Mouse (Mus musculus) CH12F3 (cell line): ENCODE measurements around the gene Otulinl.

ENCODE experiments used
- in situ Hi-C: fragments of 300-500 bp; cut with MboI; formaldehyde crosslinking; loops from 2 replicates; pipeline ENCODE4 v1.14.3; 2020; ENCODE audit warnings: low sequenced_read_pairs

Gene Otulinl

DNA sequence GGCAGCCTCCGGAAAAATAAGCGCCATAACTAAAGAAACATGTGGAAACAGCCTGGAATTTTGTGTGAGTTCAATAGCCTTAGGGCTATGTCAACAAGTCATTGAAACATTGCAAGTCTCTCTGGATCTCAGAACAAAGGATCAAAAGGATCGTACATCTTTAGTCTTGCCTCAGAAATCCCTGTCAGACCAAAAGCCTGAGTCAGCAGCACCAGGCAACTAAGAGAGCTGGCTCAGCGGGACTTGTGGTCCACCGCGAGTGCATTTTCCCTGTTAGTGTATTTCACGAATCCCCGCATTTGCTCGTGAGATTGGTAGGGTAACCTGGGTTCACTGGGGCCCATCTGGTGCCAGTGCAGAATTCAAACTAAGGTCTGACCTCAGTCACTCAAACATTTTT, 1.2 kb upstream of the Otulinl start:
- in situ Hi-C loops, result no loop called here

DNA sequence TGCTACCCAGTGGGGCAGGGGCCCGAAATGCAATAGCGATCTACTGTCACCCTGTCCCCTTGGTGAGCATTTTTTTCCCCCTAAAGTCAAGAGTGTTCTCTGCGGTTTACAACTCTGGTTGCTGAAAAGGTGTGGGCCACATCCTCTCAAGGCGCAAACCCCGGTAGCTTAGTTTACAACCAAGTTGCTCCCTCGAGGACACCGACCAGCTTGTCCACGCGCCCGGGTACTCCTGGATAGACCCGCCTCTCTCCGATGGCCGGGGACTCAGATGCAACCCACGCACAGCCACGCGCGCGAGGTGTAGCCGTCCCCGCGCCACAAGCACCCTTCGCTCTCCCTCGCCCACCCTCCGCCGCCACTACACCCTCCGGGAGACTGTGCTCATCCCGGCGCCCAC, 382 bp downstream of the Otulinl start:
- in situ Hi-C loops, result no loop called here

GRCm38 (mm10) chr15:27678511-27678910, 2.9 kb downstream of the Otulinl start:
- in situ Hi-C loops, result no loop called here

DNA sequence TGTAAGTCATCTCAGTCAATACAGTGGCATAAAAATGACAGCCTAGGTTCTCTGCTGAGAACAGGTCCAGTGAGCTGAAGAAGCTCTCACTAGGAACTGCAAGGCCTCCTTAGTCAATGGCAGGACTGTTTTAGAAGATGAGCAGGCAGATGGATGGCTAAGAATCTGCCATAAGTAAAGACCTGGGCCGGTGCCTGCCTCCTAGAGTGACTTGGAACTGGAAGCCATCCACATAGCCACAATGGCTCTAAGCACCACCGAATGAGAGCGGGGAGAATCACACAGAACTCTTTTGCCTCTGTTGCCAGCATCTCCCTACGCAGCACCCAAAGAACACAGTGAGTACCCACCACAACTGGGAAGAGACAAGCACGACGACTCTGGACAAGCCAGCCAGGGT, 3.6 kb downstream of the Otulinl start:
- in situ Hi-C loops, result no loop called here

- in situ Hi-C loops, result no loop called here
These were observed 5.2 kb downstream of the Otulinl start for GRCm38 (mm10) chr15:27676211-27676610.

GRCm38 (mm10) chr15:27675122-27675521, 6.3 kb downstream of the Otulinl start:
- in situ Hi-C loops, result no loop called here

DNA sequence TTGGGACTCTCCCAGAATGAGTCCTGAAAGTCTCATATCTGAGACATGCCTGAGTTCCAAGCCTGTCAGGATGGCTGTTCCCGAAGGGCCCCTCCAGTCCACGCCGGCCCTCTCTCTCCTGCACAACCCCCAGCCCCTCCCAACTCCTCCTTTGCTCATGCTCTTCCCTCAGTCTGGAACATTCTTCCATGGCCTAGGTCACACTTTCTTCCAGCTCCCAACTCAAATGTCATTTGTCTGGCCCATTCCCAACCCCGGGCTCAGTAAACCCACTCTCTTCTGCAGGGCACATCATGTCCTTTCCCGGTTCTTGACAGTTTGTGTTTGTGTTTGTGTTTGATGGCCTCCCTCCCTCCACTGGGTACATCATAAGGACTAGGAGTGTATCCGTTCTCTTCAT, 7.3 kb downstream of the Otulinl start:
- in situ Hi-C loops, result no loop called here

DNA sequence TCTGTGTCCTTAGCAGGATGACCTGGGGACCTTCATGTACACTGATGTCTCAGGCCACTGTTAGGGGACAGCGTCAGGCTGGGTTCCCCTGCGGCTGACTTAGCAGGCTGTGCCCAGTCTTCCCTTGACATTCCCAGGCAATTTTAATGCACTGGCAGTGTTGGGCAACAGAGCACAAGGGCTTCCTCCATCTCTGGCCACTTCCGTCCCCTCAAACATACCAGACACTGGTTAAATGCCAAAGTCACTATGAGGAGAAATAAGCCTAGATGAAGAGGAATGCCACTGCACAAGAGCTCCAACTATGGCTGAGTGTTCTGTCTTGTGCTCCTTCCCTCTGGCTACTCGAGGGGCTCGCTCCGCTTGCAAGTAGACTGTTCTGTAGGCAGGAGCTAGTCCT, 8.2 kb downstream of the Otulinl start:
- in situ Hi-C loops, result no loop called here

- in situ Hi-C loops, result no loop called here
These were observed 9.1 kb downstream of the Otulinl start for GRCm38 (mm10) chr15:27672259-27672658.

GRCm38 (mm10) chr15:27671612-27672245, 9.7 kb downstream of the Otulinl start:
- in situ Hi-C loops, result no loop called here

DNA sequence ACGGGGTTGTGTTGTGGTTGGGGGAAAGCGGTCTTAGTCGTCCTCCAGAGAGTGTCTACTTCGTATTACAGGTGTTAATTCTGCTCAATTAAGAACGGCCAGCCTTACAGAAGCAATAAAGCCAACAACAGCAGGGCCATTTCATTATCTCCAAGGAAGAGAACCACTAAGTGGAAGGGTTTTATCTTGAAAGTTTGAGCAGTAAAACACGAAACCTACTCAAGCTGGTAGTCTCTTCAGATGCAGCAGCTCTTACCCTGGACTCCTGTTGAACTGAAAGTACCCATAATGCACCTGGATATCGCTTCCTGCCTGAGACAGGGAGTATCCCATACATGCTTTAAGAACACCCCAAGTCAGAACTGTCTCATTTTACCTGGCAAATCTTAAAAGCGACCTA, 10.7 kb downstream of the Otulinl start:
- in situ Hi-C loops, result no loop called here

GRCm38 (mm10) chr15:27669931-27670411, 11.4 kb downstream of the Otulinl start:
- in situ Hi-C loops, result no loop called here

DNA sequence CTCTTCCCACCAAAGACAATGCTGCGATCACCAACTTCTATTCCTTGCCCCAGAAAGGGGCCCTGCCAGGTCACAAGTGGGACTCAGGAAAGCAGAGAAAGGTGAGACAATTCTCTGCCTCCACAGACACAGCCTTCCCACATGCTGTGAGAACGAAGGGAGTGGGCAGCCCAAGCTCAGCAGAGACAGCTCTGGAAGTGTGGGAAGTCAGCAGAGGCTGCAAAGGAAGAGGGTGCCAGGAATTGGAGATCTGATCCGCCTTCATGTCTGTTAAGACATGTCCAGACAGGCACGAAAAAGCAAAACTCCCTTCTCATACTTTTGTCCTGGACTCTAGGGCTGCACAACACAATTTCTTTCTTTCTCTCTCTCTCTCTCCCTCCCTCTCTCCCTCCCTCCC, 12.1 kb downstream of the Otulinl start:
- in situ Hi-C loops, result no loop called here

- in situ Hi-C loops, result no loop called here
These were observed 12.8 kb downstream of the Otulinl start for GRCm38 (mm10) chr15:27668557-27668956.

DNA sequence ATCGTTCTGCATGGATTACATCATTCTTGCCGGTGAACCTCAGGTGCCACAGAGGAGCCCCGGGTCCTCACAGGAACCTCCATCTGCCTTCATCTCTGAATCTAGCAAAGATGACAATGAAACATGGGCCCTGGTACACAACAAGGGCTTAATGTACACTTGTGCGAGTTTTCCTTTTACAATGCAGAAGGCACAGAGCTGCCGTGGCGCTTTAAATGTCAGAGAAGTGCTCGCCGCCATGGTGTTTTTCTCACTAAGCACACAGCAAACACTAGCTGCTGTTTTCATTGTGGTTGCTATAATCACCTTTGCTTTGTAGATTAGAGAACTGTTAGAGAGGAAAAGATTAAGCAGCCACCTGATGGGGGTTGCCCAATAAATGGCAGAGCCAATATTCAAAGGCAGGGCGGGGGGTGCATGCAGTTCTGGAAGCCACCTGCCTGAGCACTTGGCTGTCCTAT, 13.3 kb downstream of the Otulinl start:
- in situ Hi-C loops, result no loop called here

DNA sequence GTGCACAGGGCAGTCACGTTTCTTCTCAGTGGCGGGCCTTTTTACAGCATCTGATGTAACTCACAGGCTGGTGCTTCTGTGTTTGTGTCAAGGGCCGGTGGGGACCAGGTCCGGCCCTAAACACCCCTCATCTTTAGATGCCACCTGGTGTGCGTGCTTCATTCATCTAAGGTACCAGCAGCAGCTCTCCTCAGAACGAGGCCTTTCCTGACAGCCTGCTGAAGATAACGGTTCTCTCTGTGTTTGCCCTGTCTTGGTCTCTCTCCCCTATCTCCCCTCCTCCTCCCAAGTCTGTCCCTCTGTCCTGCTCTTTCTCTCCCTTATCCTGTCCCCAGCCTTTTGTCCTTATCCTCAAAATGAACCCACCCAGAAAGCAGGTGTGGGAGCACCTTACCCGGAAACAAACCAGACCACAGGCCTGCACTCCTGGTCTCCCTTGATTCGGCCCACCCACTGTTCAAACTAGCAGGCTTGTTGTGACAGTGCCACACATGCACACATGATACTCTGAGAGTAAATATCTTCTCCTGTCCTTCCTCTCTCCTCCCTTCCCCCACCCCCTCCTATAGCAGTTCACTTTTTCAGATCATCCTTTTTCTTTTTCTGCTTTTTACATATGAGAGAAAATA, 14.4 kb downstream of the Otulinl start:
- in situ Hi-C loops, result no loop called here

DNA sequence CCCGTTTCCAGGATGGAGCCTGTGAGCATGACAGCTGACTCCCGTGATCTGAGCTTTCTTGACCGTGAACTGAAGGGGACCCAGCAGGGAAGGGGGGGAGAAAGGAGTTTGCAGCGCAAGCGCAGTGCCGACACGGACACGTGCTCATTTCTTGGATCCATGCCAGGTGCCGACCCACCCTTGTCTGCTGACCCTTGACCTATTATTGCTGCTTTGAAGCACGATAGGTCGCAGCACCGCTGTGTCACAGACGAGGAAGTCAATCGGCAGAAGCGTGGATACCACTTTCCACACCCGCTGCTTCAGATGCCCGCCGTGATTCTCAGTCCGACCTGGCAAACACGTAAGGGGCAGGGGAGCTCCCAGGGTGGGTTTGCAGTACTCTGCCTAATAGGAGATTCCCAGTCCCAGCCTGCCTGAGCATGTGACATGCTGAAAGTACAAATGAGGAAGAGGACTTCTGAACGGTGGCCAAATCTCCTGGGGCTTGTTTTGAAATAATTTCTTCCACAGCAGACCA, 15.9 kb downstream of the Otulinl start:
- in situ Hi-C loops, result no loop called here

GRCm38 (mm10) chr15:27664126-27664525, 17.3 kb downstream of the Otulinl start:
- in situ Hi-C loops, result no loop called here

DNA sequence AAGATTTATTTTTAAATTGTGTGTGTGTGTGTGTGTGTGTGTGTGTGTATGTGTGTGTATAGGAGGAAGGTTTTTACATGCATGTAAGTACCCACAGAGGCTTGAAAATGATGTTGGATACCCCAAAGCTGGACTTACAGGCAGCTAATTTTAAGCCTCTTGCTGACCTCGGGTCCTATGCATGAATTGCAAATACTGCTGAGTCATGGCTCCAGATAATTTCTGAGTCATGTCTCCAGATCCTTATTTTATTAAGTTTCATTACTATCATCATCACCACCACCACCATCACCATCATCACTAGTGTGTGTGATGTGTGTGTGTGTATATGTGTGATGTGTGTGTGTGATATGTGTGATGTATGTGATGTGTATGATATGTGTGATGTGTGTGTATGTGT, 18.7 kb downstream of the Otulinl start:
- in situ Hi-C loops, result no loop called here

DNA sequence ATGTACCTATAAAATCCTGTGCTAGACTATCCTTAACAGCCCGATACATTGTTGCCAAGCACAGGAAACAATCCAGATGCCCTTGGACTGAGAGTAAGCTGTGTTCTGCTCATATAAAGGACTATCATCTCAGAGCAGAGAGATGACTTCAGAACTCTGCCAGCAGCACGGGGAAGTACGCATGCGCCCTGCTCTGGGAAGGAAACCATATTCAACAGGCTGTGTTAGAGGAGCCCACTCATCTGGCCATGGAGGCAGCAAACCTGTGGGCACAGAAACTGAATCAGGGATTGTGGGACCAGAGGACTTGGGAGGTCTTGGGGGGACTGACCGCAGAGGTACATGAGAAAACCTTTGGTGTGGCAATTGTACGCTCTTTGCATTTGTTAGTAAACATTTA, 19.7 kb downstream of the Otulinl start:
- in situ Hi-C loops, result no loop called here

- in situ Hi-C loops, result no loop called here
These were observed 21.7 kb downstream of the Otulinl start for GRCm38 (mm10) chr15:27659592-27660244.

DNA sequence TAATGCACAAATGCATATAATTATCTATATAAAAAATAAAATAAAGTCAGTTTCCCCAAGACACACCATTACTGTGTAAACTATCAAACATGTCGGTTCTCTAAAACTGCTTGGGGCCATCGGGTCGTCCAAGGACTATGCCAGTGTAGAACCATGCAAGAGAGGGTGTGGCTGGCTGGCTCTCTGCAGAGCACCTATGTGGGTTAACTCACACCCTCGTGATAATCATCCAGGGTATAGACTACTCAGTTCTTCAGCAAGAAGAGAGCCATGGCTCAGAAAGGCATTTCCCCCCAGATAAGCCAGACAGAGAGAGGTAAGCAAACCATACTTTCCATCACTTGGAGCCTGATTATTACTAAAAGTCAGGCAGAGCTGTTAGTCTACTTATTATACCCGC, 22.2 kb downstream of the Otulinl start:
- in situ Hi-C loops, result no loop called here
